Mouse (Mus musculus): ENCODE measurements around the gene 4930404N11Rik. TPM values are rescaled to one million over a fixed set of nuclear protein-coding genes. Genes with fewer than 3 reads are reported as not detected.

Gene 4930404N11Rik
- polyA plus RNA-seq, 1 experiment from 2014 or later, result 0.94 TPM

DNA sequence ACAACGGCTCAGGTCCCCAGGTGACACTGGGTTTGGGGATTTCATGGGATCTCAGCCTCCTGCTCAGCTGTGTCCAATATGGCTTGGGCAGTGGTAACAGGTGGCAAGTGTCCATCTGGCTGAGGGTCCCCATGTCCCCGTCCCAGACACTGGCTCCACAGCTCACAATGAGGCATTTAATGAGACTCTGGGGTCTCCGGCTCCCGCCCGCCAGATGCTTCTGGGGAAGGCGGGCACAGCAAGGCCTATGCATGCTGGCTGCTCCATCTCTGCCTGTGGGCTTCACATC lies 1.5 kb upstream of the 4930404N11Rik start:
- WGBS (ENCODE audit: insufficient replicate concordance), result 89% methylated on average over 6 of the region's 6 CpGs
- no peaks in the 10 kb centered on the region for H3K27me3 ChIP-seq (ENCODE audit: insufficient read depth, low read length)
- no peak overlapping the region for H3K9ac ChIP-seq (replicated peaks)
- ATAC-seq (no peak), DNase-seq (no peak)
- no peak overlapping the region for H3K4me3 ChIP-seq (ENCODE audit: low read depth, low read length)
- H3K4me2 ChIP-seq (ENCODE audit: low read depth, low read length), result no peak overlapping the region
- no peak overlapping the region for H3K27ac ChIP-seq (ENCODE audit: low read depth)
- peaks cover 37% of the 10 kb centered on the region for H3K4me1 ChIP-seq (ENCODE audit: insufficient read depth)
- H3K9me3 ChIP-seq (ENCODE audit: low read length), result no peaks in the 10 kb centered on the region
- TF ChIP-seq CTCF (IDR thresholded peaks at IDR 0.05; ENCODE audit: low read depth), result no peak
- no peak for TF ChIP-seq EP300 (IDR thresholded peaks at IDR 0.05; ENCODE audit: low read depth)
- H3K36me3 ChIP-seq (replicated peaks; ENCODE audit: insufficient read depth, low read length), result peaks cover 79% of the 10 kb centered on the region

DNA sequence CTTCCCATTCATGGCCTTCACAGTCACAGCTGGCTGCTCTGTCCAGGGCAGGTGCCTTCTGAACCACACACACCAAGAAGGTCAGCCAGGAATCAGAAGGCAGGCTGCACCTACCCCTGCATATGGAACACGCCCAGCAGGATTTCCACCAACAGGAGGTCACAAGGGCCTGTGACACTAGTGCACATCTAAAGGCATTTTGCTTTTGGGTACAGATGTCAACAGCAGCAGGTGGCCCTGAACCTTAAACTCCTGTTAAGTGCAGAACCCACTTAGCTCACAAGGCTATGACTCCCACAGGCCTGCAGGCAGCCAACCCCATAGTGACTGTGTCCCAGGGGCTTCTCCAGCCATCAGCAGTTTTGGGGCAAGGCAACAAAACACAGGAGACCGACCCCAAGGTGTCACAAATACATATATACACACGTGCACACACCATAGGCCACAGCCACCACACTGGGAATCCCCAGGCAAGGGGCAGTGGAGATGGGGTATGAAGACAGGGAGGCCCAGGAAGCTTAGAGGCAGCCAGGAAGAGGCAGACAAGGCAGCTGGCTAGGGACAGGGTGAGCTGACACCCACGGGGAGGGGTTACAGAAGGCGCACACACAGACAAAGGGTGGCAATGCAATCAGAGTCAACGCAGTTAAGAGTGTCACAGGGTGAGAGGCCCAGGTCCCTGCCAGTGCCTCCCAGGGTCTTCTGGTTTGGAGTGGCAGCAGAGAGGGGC lies 1.0 kb upstream of the 4930404N11Rik start:
- Histone ChIP-seq H3K4me1 (ENCODE audit: insufficient read depth) (peaks cover 42% of the 10 kb centered on the region), H3K4me3 (ENCODE audit: low read depth, low read length) (no peak overlapping the region), H3K36me3 (replicated peaks; ENCODE audit: insufficient read depth, low read length) (peaks cover 79% of the 10 kb centered on the region), H3K27me3 (ENCODE audit: insufficient read depth, low read length) (no peaks in the 10 kb centered on the region), H3K4me2 (ENCODE audit: low read depth, low read length) (no peak overlapping the region), H3K27ac (ENCODE audit: low read depth) (peak overlapping the region; percentile 50; the same call in 1 of the 2 replicates), H3K9me3 (ENCODE audit: low read length) (no peaks in the 10 kb centered on the region), H3K9ac (replicated peaks) (no peak overlapping the region)
- DNase-seq (no peak), ATAC-seq (no peak)
- 63% methylated on average over 6 of the region's 6 CpGs for WGBS (ENCODE audit: insufficient replicate concordance)
- TF ChIP-seq EP300 (IDR thresholded peaks at IDR 0.05; ENCODE audit: low read depth), result no peak
- no peak for TF ChIP-seq CTCF (IDR thresholded peaks at IDR 0.05; ENCODE audit: low read depth)

DNA sequence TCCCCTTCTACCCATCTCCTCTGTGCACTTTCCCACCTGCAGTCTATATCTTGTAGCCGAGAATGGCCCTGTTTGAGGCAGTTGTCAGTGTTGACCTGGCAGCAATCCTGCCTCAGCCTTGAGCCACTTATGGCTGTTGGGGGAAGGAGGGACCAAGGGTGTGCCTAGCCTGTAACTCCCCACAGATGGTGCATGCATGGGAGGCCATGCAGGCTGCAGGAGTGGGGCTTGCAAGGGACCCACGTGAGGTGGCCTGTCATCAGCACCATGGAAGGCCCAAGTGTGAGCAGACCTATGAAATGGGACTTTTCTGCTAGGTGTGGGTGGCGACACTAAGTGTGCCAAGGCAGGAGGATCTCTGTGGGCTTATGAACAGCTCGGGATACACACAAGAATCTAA lies 543 bp downstream of the 4930404N11Rik start:
- peaks cover 76% of the 10 kb centered on the region for H3K36me3 ChIP-seq (replicated peaks; ENCODE audit: insufficient read depth, low read length)
- no peak for ATAC-seq
- DNase-seq, result peak; percentile 42
- H3K9ac ChIP-seq (replicated peaks), result no peak overlapping the region
- peaks cover 50% of the 10 kb centered on the region for H3K4me1 ChIP-seq (ENCODE audit: insufficient read depth)
- no peak overlapping the region for H3K4me2 ChIP-seq (ENCODE audit: low read depth, low read length)
- H3K27me3 ChIP-seq (ENCODE audit: insufficient read depth, low read length), result no peaks in the 10 kb centered on the region
- no peaks in the 10 kb centered on the region for H3K9me3 ChIP-seq (ENCODE audit: low read length)
- 0 out of 2 replicates have a peak overlapping the region, but pooled peaks have one; percentile 50 for H3K27ac ChIP-seq (ENCODE audit: low read depth)
- 49% methylated on average over 4 of the region's 4 CpGs for WGBS (ENCODE audit: insufficient replicate concordance)
- H3K4me3 ChIP-seq (ENCODE audit: low read depth, low read length), result no peak overlapping the region
- TF ChIP-seq EP300 (IDR thresholded peaks at IDR 0.05; ENCODE audit: low read depth) (no peak), CTCF (IDR thresholded peaks at IDR 0.05; ENCODE audit: low read depth) (no peak)

DNA sequence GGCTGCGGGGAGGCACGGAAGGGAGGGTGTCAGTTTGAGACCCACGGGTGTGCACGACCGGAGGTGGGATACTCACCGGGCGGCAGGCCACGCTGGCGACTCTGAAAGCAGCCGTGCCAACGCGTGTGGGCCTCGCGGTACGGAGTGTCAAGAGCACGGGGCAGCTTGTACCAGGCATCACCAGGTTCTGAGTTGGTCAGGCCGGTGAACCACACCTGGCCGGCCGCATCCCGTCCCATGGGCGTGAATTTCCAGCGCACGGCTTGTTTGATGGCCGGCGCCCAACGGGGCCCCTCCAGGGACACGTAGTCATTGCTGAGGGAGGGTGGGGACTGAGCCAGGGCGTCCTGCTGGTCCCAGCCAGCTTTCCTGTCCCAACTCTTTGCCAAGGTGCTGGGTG lies 950 bp downstream of the 4930404N11Rik start:
- Histone ChIP-seq H3K4me2 (ENCODE audit: low read depth, low read length) (0 out of 2 replicates have a peak overlapping the region, but pooled peaks have one; percentile 34), H3K36me3 (replicated peaks; ENCODE audit: insufficient read depth, low read length) (peaks cover 73% of the 10 kb centered on the region), H3K4me1 (ENCODE audit: insufficient read depth) (peaks cover 50% of the 10 kb centered on the region), H3K9ac (replicated peaks) (no peak overlapping the region), H3K4me3 (ENCODE audit: low read depth, low read length) (no peak overlapping the region), H3K27me3 (ENCODE audit: insufficient read depth, low read length) (no peaks in the 10 kb centered on the region), H3K27ac (ENCODE audit: low read depth) (no peak overlapping the region), H3K9me3 (ENCODE audit: low read length) (no peaks in the 10 kb centered on the region)
- WGBS (ENCODE audit: insufficient replicate concordance), result 59% methylated on average over 28 of the region's 28 CpGs
- no peak for TF ChIP-seq EP300 (IDR thresholded peaks at IDR 0.05; ENCODE audit: low read depth)
- no peak for TF ChIP-seq CTCF (IDR thresholded peaks at IDR 0.05; ENCODE audit: low read depth)
- DNase-seq, result peak; percentile 45
- ATAC-seq, result no peak

DNA sequence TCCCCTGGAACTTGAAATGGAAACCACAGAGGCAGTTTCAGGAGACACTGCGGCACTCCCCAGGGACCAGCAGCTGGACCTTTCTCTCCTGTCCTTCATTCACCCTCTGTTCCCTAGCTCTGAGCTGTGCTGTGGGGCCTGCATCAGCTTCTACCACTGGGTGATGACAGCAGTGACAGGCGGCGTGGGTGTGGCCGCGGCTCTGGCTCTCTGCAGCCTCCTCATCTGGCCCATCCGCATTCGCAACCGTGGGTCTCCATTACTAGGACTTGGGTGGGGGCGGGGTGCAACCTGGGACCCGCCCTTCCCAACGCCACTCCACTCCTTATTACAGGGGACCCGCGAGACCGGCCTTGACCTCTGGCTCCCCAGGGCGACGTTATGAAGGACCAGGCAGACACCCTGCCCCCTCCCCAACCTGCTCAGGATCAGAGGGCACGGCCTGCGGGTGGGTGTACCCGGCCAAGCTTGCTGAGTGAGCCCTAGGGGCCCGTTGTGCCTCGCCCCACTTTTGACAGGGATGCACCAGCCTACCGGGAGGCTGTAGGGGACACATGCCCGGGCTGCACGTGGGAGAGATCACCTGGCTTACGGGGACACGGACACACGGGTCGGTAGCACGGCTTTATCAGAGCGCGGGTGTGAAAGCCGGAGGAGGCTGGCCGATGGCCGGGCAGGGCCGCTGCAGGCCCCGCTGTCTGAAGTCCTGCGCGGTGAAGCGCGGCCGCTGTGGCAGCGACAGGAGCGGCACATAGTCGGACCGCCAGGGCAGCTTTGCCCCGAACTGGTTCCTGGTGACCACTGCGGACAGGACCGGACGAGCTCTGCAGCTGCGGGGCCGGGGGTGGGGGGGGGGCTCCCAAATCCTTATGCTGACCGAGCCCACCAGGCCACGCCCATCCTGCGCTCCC lies 1.9 kb downstream of the 4930404N11Rik start:
- 68% methylated on average over 54 of the region's 54 CpGs for WGBS (ENCODE audit: insufficient replicate concordance)
- Histone ChIP-seq H3K27me3 (ENCODE audit: insufficient read depth, low read length) (no peaks in the 10 kb centered on the region), H3K4me2 (ENCODE audit: low read depth, low read length) (peak overlapping the region; percentile 34; the same call in 1 of the 2 replicates), H3K36me3 (replicated peaks; ENCODE audit: insufficient read depth, low read length) (peaks cover 63% of the 10 kb centered on the region), H3K9ac (replicated peaks) (0 out of 2 replicates have a peak overlapping the region, but pooled peaks have one; percentile 26), H3K4me3 (ENCODE audit: low read depth, low read length) (no peak overlapping the region), H3K4me1 (ENCODE audit: insufficient read depth) (peaks cover 60% of the 10 kb centered on the region), H3K27ac (ENCODE audit: low read depth) (peak overlapping the region; percentile 78), H3K9me3 (ENCODE audit: low read length) (no peaks in the 10 kb centered on the region)
- TF ChIP-seq CTCF (IDR thresholded peaks at IDR 0.05; ENCODE audit: low read depth), result no peak
- TF ChIP-seq EP300 (IDR thresholded peaks at IDR 0.05; ENCODE audit: low read depth), result no peak
- ATAC-seq (no peak), DNase-seq (peak; percentile 59)

DNA sequence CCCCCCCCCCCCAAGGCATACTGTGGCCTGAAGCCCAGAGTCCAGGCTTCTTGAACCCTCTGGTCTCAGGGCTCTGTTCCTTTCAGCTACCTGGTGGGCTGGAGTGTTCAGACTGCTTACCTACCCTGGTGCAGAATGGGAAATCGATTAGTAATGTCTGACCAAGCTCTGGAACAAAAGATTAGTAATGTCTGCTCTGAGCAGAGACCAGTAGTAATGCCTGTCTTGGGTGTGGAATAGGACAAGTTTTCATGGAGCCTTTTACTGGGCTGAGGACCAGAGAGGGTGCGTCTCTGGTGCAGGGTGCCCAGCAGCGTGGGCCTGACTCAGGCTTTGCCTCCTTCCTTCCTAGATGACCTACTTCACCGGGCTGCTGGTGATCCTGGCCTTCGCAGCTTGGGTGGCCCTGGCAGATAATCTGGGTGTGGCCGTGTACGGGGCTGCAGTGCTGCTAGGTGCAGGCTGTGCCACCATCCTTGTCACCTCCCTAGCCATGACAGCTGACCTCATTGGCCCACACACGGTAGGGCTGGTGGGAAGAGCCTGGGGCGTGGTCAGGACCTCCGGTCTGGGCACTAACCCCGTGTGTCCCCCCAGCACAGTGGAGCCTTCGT lies 3.2 kb downstream of the 4930404N11Rik start:
- Histone ChIP-seq H3K27me3 (ENCODE audit: insufficient read depth, low read length) (no peaks in the 10 kb centered on the region), H3K27ac (ENCODE audit: low read depth) (peak overlapping the region; percentile 78), H3K4me3 (ENCODE audit: low read depth, low read length) (no peak overlapping the region), H3K9me3 (ENCODE audit: low read length) (no peaks in the 10 kb centered on the region), H3K36me3 (replicated peaks; ENCODE audit: insufficient read depth, low read length) (peaks cover 50% of the 10 kb centered on the region), H3K9ac (replicated peaks) (peak overlapping the region; percentile 62), H3K4me2 (ENCODE audit: low read depth, low read length) (peak overlapping the region; percentile 44), H3K4me1 (ENCODE audit: insufficient read depth) (peaks cover 66% of the 10 kb centered on the region)
- TF ChIP-seq CTCF (IDR thresholded peaks at IDR 0.05; ENCODE audit: low read depth) (no peak), EP300 (IDR thresholded peaks at IDR 0.05; ENCODE audit: low read depth) (no peak)
- DNase-seq, result peak; percentile 80
- peak; percentile 82 for ATAC-seq
- WGBS (ENCODE audit: insufficient replicate concordance), result 49% methylated on average over 12 of the region's 12 CpGs
